Mouse (Mus musculus): Measurements from ENCODE around the gene Fam155a. TPM values are rescaled to one million over a fixed set of nuclear protein-coding genes. Genes with fewer than 3 reads are reported as not detected.
"Not testable (repeated sequence)": the region's sequence is repeated elsewhere in the genome, so short reads cannot be mapped to it uniquely, and the experiment has no call there.

The Fam155a gene
- total RNA-seq, 2 experiments from 2014 or later: not detected

DNA sequence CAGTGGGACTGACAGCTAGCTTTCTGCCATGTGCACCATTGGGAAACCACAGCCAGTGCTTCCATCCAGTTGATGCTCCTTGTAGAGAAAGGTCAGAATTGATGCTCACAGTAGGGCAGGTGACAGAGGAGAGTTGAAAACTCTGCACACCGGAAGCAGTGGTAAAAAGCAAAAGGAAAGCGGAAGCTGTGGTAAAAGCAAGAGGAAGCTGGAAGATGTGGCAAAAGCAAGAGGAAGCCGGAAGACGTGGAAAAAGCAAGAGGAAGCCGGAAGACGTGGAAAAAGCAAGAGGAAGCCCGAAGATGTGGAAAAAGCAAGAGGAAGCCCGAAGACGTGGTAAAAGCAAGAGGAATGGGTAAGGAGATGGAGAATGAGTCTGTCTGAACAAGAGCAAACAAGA lies 354.8 kb downstream of the Fam155a start:
- intact Hi-C loops (cut with DNase I): no loop called here
- no peak for DNase-seq

DNA sequence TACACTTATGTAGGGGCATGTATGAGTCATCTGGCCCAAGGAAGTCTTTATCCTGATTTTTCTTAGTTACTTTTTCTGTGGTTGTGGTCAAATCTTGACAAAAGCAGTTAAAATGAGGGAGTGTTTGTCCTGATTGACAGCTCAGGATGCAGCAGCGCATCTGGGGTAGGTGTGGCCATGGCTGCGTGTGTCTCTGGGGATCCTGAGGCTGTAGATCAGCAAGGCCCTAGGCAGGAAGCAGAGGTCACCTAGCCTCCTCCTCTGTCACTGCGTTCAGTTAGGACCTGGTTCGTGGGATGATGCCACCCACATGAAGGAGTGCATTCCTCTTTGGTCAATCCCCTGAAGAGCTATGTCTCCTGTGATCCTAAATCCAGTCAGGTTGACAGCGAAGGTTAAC lies 362.5 kb downstream of the Fam155a start:
- DNase-seq: no peak

DNA sequence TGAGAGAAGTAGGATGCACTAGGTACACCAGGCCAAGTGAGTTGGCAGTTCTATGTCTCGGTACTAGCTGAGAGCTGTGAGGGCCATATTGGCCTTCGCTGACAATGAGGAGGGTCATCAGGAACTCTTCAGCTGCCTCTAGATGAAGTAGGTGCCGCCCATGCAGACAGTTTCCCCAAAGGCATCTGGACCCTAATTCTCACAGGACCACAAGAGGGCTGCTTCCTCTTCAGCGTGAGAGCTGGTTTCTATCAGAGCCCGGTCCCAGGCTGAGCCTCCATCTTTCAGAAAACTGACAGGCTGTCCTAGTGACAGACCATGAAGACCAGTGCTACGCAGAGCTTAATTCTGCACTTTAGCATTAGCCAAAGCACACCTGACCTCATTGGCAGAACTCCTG lies 364.8 kb downstream of the Fam155a start:
- intact Hi-C loops (cut with DNase I): no loop called here

More for the DNA sequence above, 362.5 kb downstream of the Fam155a start:
- intact Hi-C loops (cut with DNase I): no loop called here

DNA sequence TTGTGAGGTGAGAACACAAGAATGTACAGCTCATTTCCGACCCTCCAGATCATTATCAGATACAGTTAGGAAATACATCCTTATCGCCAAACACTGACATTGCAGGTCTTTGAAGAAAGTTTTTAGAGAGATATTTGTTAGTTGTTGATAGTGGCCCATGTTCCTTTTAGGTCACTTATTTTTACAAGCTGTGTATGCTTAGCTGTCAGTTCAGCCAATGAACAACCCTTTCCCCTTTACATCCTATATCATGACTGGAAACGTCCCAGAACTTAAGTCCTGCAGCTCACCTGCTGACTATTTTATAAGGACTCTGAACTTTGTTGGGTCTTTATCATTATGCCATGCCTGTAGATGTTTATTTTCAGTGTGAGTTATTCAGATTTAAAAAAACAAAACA lies 366.3 kb downstream of the Fam155a start:
- no peak for DNase-seq
- intact Hi-C loops (cut with DNase I): no loop called here

More for the DNA sequence above, 364.8 kb downstream of the Fam155a start:
- no peak for DNase-seq

DNA sequence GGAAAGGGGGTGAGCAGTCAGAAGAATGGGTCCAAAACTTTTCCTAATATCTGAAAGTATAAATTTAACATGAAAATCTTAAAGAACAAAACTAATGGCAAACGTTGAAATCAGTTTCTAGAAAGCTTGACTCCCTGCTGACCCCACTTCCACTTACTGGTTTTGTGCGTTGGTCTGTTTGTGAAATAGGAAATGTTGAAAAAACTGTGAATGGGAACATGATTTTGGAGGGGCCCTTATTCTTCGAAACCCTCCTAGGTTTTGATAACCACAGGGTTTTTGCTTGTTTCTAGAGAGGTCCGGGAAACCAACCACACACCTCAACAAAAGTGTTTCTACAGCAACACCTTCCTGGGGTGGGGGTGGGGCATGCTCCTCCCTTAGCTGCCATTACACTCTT lies 368.6 kb downstream of the Fam155a start:
- DNase-seq: no peak
- intact Hi-C loops (cut with DNase I): no loop called here

GRCm38 (mm10) chr8:9398606-9399263 lies 372.2 kb downstream of the Fam155a start:
- DNase-seq: no peak
- intact Hi-C loops (cut with DNase I): no loop called here

- intact Hi-C loops (cut with DNase I): no loop called here
- no peak for DNase-seq
Measured at GRCm38 (mm10) chr8:9398040-9398439, 372.9 kb downstream of the Fam155a start.

GRCm38 (mm10) chr8:9394670-9395069 lies 376.3 kb downstream of the Fam155a start:
- intact Hi-C loops (cut with DNase I): no loop called here
- no peak for DNase-seq

GRCm38 (mm10) chr8:9393246-9393645 lies 377.7 kb downstream of the Fam155a start:
- no peak for DNase-seq
- intact Hi-C loops (cut with DNase I): no loop called here

DNA sequence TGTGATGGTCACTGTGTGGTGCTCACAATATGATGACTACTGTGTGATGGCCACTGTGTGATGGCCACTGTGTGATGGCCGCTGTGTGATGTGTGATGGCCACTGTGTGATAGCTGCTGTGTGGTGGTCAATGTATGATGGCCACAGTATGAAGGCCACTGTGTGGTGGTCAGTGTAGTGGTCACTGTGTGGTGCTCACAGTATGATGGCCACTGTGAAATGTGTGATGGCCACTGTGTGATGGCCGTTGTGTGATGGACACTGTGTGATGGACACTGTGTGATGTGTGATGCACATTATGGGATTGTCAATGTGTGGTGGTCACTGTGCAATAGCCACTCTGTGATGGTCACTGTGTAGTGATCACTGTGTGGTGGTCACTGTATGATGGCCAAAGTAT lies 380.7 kb downstream of the Fam155a start:
- intact Hi-C loops (cut with DNase I); DNase-seq: not testable (repeated sequence)

GRCm38 (mm10) chr8:9369201-9369600 lies 401.8 kb downstream of the Fam155a start:
- intact Hi-C loops (cut with DNase I): no loop called here
- no peak for DNase-seq

GRCm38 (mm10) chr8:9367721-9368120 lies 403.2 kb downstream of the Fam155a start:
- intact Hi-C loops (cut with DNase I): no loop called here
- DNase-seq: no peak

GRCm38 (mm10) chr8:9365381-9365780 lies 405.6 kb downstream of the Fam155a start:
- no peak for DNase-seq
- intact Hi-C loops (cut with DNase I): no loop called here

GRCm38 (mm10) chr8:9348523-9349135 lies 422.3 kb downstream of the Fam155a start:
- no peak for DNase-seq
- intact Hi-C loops (cut with DNase I): loop anchor here (10.0 kb wide), 1 partner anchor 586 kb away; no protein-coding TSS in a partner anchor

GRCm38 (mm10) chr8:9347163-9347562 lies 423.8 kb downstream of the Fam155a start:
- DNase-seq: no peak
- intact Hi-C loops (cut with DNase I): loop anchor here (10.0 kb wide), 1 partner anchor 588 kb away; no protein-coding TSS in a partner anchor

- no peak for DNase-seq
- intact Hi-C loops (cut with DNase I): loop anchor here (10.0 kb wide), 1 partner anchor 591 kb away; no protein-coding TSS in a partner anchor
Measured at GRCm38 (mm10) chr8:9344136-9344535, 426.8 kb downstream of the Fam155a start.

GRCm38 (mm10) chr8:9342998-9343397 lies 428.0 kb downstream of the Fam155a start:
- intact Hi-C loops (cut with DNase I): loop anchor here (10.0 kb wide), 1 partner anchor 592 kb away; no protein-coding TSS in a partner anchor
- no peak for DNase-seq

DNA sequence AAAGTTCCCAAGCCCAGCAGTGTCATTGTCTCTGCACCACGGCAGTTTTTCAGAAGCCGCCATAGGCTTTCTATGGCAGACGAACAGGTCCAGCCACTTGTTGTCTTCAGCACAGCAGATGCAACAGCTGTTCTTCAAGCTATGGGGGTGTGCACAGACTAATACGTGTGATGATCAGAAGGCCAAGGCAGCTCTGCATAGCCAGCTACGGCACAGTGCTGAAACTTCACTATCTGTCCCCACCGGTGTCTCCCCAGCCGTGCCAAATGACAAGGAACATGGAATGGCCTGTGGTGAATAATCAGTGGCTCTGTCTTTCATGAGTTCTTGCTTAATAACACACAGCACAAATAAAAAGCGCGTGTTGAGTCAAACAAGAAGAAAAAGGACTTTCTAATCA lies 428.4 kb downstream of the Fam155a start:
- intact Hi-C loops (cut with DNase I): loop anchor here (10.0 kb wide), 1 partner anchor 592 kb away; no protein-coding TSS in a partner anchor
- no peak for DNase-seq

DNA sequence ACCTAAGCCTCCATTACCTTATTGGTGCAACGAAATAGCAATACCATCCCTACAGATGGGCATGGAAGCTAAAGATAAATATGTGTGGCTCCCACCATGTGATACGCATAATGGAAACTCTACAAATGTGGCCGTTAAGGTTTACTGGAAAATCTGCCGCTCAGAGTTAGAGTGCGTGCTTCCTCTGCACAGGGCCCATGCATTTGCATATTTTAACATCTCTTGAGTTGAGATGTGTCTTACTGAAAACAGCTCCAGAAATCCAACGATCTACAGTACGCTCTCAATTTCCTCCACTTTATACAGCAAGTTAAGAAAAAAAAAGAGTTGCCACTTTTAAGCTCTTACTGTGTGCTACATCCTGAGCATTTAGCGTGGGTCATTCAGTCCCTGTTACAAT lies 433.1 kb downstream of the Fam155a start:
- DNase-seq: no peak
- intact Hi-C loops (cut with DNase I): no loop called here

- intact Hi-C loops (cut with DNase I): no loop called here
- DNase-seq: no peak
Measured at GRCm38 (mm10) chr8:9335933-9336303, 435.0 kb downstream of the Fam155a start.

GRCm38 (mm10) chr8:9335285-9335932 lies 435.6 kb downstream of the Fam155a start:
- intact Hi-C loops (cut with DNase I): no loop called here

DNA sequence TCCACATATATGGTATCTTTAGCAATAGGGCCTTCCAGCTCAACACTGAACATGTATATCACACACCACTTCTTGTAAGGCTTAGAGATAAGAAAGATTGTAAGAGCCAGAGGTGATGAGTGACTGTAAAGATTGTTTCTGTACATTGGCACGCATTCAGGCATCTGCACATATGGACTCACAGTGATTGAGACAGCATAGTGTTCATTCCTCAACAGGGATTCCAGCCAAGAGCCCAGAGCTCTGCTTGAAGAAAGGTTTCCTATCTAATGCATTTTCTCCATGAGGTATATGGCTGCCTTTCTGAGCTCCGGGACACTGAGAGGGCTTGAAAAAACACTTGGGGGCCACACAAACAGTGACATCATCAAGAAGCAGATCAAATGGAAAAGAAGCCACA lies 438.2 kb downstream of the Fam155a start:
- intact Hi-C loops (cut with DNase I): no loop called here
- no peak for DNase-seq

More at GRCm38 (mm10) chr8:9335285-9335932, 435.6 kb downstream of the Fam155a start:
- DNase-seq: no peak

Data from gastrocnemius, postnatal 36 days (tissue).